Mouse (Mus musculus) lung, embryonic 16.5 days (tissue): ENCODE data around the gene Eif4g3. TPM values are rescaled to one million over a fixed set of nuclear protein-coding genes. Genes with fewer than 3 reads are reported as not detected.
A peak's percentile ranks its signal among the peaks of the same experiment; 100 is the strongest.

Experiments used
- ATAC-seq: fragments of 200-750 bp; cut with Nextera tagmentation; 2 replicates; pipeline ENCODE4 v1.8.0; 2017; ENCODE audit warnings: low read depth, mild to moderate bottlenecking, moderate library complexity
- H3K27ac ChIP-seq: fragments of 300-500 bp; sonication (generic); 2 replicates; pipeline ENCODE4 v1.5.1; 2014; ENCODE audit warnings: mild to moderate bottlenecking, control low read depth, low read length
- H3K27me3 ChIP-seq: fragments of 300-500 bp; sonication (generic); 2 replicates; pipeline ENCODE4 v1.6.1; 2014; ENCODE audit warnings: low read depth, low read length, mixed read lengths; ENCODE audit not compliant: control insufficient read depth, insufficient read depth
- H3K36me3 ChIP-seq: fragments of 300-500 bp; sonication (generic); 2 replicates; pipeline ENCODE4 v1.6.1; 2014; ENCODE audit warnings: low read length; ENCODE audit not compliant: control insufficient read depth, insufficient read depth
- H3K4me1 ChIP-seq: fragments of 300-500 bp; sonication (generic); replicated peaks from 2 replicates; pipeline ENCODE4 v1.6.1; 2014; ENCODE audit warnings: low read length, mixed read lengths; ENCODE audit not compliant: control insufficient read depth, insufficient read depth
- H3K4me2 ChIP-seq: fragments of 300-500 bp; sonication (generic); 2 replicates; pipeline ENCODE4 v1.6.1; 2014; ENCODE audit warnings: low read depth, low read length, control low read depth
- H3K4me3 ChIP-seq: fragments of 300-500 bp; sonication (generic); 2 replicates; pipeline ENCODE4 v1.5.1; 2014; ENCODE audit warnings: mild to moderate bottlenecking, low read length, control low read depth
- H3K9ac ChIP-seq: fragments of 300-500 bp; sonication (generic); 2 replicates; pipeline ENCODE4 v1.6.1; 2014; ENCODE audit warnings: low read length, control low read depth
- H3K9me3 ChIP-seq: fragments of 300-500 bp; sonication (generic); 2 replicates; pipeline ENCODE4 v1.6.1; 2016; ENCODE audit warnings: low read length; ENCODE audit not compliant: control insufficient read depth
- WGBS: fragments of 180-500 bp; shearing (Covaris S2); extraction: QIAGEN DNeasy Blood & Tissue Kit; methylation state at CpG from one replicate; pipeline ENCODE4 v1.1.7; 2014; 5-methylcytosine and 5-hydroxymethylcytosine counted together
- polyA plus RNA-seq: library from polyadenylated mRNA; unstranded; fragments of >200 nt; fragmentation: Nextera tagmentation; extraction: Ambion mirVana; gene quantifications from 2 replicates; pipeline ENCODE4 v1.2.1, GENCODE M21; 2015

Gene Eif4g3
- polyA plus RNA-seq, 1 experiment from 2014 or later: 23.8 TPM

- Histone ChIP-seq H3K4me2 (peak overlapping the region; percentile 88), H3K27me3 (no peaks in the 10 kb centered on the region), H3K9ac (peak overlapping the region; percentile 96), H3K9me3 (no peaks in the 10 kb centered on the region), H3K4me3 (peak overlapping the region; percentile 83), H3K4me1 (peaks cover 24% of the 10 kb centered on the region), H3K27ac (peak overlapping the region; percentile 99), H3K36me3 (peaks cover under 1% of the 10 kb centered on the region; the same call in 1 of the 2 replicates)
- WGBS: under 1% methylated on average over 50 of the region's 68 CpGs
- peak; percentile 98 for ATAC-seq
These were observed 224.1 kb downstream of the Eif4g3 start for GRCm38 (mm10) chr4:138216891-138217392.

- Histone ChIP-seq H3K9me3 (no peaks in the 10 kb centered on the region), H3K9ac (peak overlapping the region; percentile 94), H3K27me3 (no peaks in the 10 kb centered on the region), H3K4me1 (peaks cover 24% of the 10 kb centered on the region), H3K4me2 (peak overlapping the region; percentile 88), H3K27ac (peak overlapping the region; percentile 83), H3K4me3 (peak overlapping the region; percentile 83), H3K36me3 (peaks cover 5% of the 10 kb centered on the region)
- ATAC-seq: peak; percentile 7
- under 1% methylated on average over 36 of the region's 36 CpGs for WGBS
These were observed 224.6 kb downstream of the Eif4g3 start for GRCm38 (mm10) chr4:138217441-138217840.

- H3K4me2 ChIP-seq: peak overlapping the region; percentile 88
- 67% methylated on average over 11 of the region's 11 CpGs for WGBS
- no peaks in the 10 kb centered on the region for H3K9me3 ChIP-seq
- H3K4me1 ChIP-seq: peaks cover 24% of the 10 kb centered on the region
- H3K27me3 ChIP-seq: no peaks in the 10 kb centered on the region
- peaks cover 8% of the 10 kb centered on the region for H3K36me3 ChIP-seq
- peak overlapping the region; percentile 83; the same call in 1 of the 2 replicates for H3K27ac ChIP-seq
- H3K9ac ChIP-seq: peak overlapping the region; percentile 94
- ATAC-seq: no peak
- peak overlapping the region; percentile 83 for H3K4me3 ChIP-seq
These were observed 225.3 kb downstream of the Eif4g3 start for GRCm38 (mm10) chr4:138217951-138218685.

- Histone ChIP-seq H3K4me3 (no peak overlapping the region), H3K9me3 (no peaks in the 10 kb centered on the region), H3K27me3 (no peaks in the 10 kb centered on the region), H3K27ac (no peak overlapping the region), H3K4me1 (peaks cover 24% of the 10 kb centered on the region), H3K4me2 (no peak overlapping the region), H3K36me3 (peaks cover 17% of the 10 kb centered on the region), H3K9ac (peak overlapping the region; percentile 18; the same call in 1 of the 2 replicates)
- no peak for ATAC-seq
- 77% methylated on average over 5 of the region's 5 CpGs for WGBS
These were observed 226.5 kb downstream of the Eif4g3 start for GRCm38 (mm10) chr4:138219331-138219730.

- no peaks in the 10 kb centered on the region for H3K27me3 ChIP-seq
- no peak for ATAC-seq
- H3K9me3 ChIP-seq: no peaks in the 10 kb centered on the region
- H3K36me3 ChIP-seq: peaks cover 24% of the 10 kb centered on the region
- no peak overlapping the region for H3K4me3 ChIP-seq
- H3K27ac ChIP-seq: no peak overlapping the region
- no peak overlapping the region for H3K9ac ChIP-seq
- H3K4me1 ChIP-seq: peaks cover 20% of the 10 kb centered on the region
- no peak overlapping the region for H3K4me2 ChIP-seq
- 70% methylated on average over 7 of the region's 7 CpGs for WGBS
These were observed 227.9 kb downstream of the Eif4g3 start for GRCm38 (mm10) chr4:138220761-138221160.

GRCm38 (mm10) chr4:138221406-138221805 is 228.6 kb downstream of the Eif4g3 start:
- H3K27ac ChIP-seq: no peak overlapping the region
- H3K4me3 ChIP-seq: no peak overlapping the region
- H3K9ac ChIP-seq: no peak overlapping the region
- peaks cover 18% of the 10 kb centered on the region for H3K4me1 ChIP-seq
- no peak for ATAC-seq
- H3K4me2 ChIP-seq: no peak overlapping the region
- 73% methylated on average over 5 of the region's 5 CpGs for WGBS
- no peaks in the 10 kb centered on the region for H3K27me3 ChIP-seq
- H3K36me3 ChIP-seq: peaks cover 29% of the 10 kb centered on the region
- H3K9me3 ChIP-seq: no peaks in the 10 kb centered on the region

- Histone ChIP-seq H3K4me2 (no peak overlapping the region), H3K4me3 (no peak overlapping the region), H3K4me1 (peaks cover 18% of the 10 kb centered on the region), H3K9me3 (no peaks in the 10 kb centered on the region), H3K27me3 (no peaks in the 10 kb centered on the region), H3K27ac (no peak overlapping the region), H3K9ac (no peak overlapping the region), H3K36me3 (peaks cover 36% of the 10 kb centered on the region)
- ATAC-seq: no peak
- 80% methylated on average over 5 of the region's 5 CpGs for WGBS
These were observed 229.6 kb downstream of the Eif4g3 start for GRCm38 (mm10) chr4:138222396-138222795.

- peaks cover 48% of the 10 kb centered on the region for H3K36me3 ChIP-seq
These were observed 230.8 kb downstream of the Eif4g3 start for GRCm38 (mm10) chr4:138223623-138224022.

GRCm38 (mm10) chr4:138246756-138247665 is 254.2 kb downstream of the Eif4g3 start:
- H3K4me3 ChIP-seq: no peak overlapping the region
- WGBS: 64% methylated on average over 27 of the region's 27 CpGs
- H3K27me3 ChIP-seq: peaks cover 12% of the 10 kb centered on the region
- no peak overlapping the region for H3K9ac ChIP-seq
- no peak for ATAC-seq
- H3K27ac ChIP-seq: no peak overlapping the region
- no peaks in the 10 kb centered on the region for H3K9me3 ChIP-seq
- H3K4me2 ChIP-seq: no peak overlapping the region
- H3K36me3 ChIP-seq: peaks cover 38% of the 10 kb centered on the region
- peaks cover 18% of the 10 kb centered on the region for H3K4me1 ChIP-seq

More at GRCm38 (mm10) chr4:138223623-138224022, 230.8 kb downstream of the Eif4g3 start:
- H3K4me1 ChIP-seq: peaks cover 11% of the 10 kb centered on the region
- H3K27ac ChIP-seq: no peak overlapping the region
- no peak overlapping the region for H3K4me3 ChIP-seq
- H3K27me3 ChIP-seq: no peaks in the 10 kb centered on the region
- no peak overlapping the region for H3K9ac ChIP-seq
- no peak for ATAC-seq
- no peak overlapping the region for H3K4me2 ChIP-seq
- H3K9me3 ChIP-seq: no peaks in the 10 kb centered on the region
- WGBS: 79% methylated on average over 10 of the region's 10 CpGs
